Mouse (Mus musculus): ENCODE results near the gene Mfap1a. TPM values are rescaled to one million over a fixed set of nuclear protein-coding genes. Genes with fewer than 3 reads are reported as not detected.

The Mfap1a gene
- total and polyA plus RNA-seq, 3 experiments, result 13.5 to 27.3 (median 14.0) TPM

DNA sequence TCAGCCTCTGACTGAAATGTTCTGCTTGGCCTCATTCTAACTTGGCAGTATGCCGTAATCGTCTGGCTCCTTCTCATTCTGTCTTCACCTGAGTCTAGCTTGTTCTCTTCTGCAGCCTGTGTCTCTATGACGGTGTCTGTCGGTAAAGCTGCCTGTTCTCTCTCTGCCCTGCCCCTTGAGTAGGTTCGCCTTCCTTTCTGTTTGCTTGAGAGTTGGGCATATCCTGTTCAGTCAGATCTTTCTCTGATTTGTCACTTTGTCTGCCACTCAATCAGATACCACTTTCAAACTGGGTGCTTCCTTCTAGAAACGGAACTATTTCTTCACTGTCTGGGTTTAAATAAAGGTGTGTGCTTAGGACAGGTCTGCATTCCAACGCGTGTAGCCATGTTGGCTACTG is 4.9 kb upstream of the Mfap1a start:
- H3K9ac ChIP-seq (ENCODE audit: insufficient read depth, low read depth), result no peak overlapping the region
- TF ChIP-seq HCFC1 (IDR thresholded peaks at IDR 0.05; ENCODE audit: low read depth, low read length) (no peak), KAT2A (IDR thresholded peaks at IDR 0.05; ENCODE audit: insufficient replicate concordance, low read length) (no peak), E2F4 (IDR thresholded peaks at IDR 0.05; ENCODE audit: insufficient replicate concordance, low read depth, low read length) (no peak), MAZ (IDR thresholded peaks at IDR 0.05; ENCODE audit: low read depth, low read length) (no peak), CHD2 (IDR thresholded peaks at IDR 0.05; ENCODE audit: low read length) (no peak)
- peak; percentile 32 for DNase-seq (ENCODE audit: extremely low read depth)
- in situ Hi-C loops (cut with MboI; ENCODE audit: low pct_ligation_motif_present, low pct_unique_long_range_greater_than_20kb, low sequenced_read_pairs), result no loop called here
- peaks cover 3 to 34% of the 10 kb centered on the region in 2 experiments; a peak in 3 of 4 replicates for H3K4me1 ChIP-seq (ENCODE audit: control insufficient read depth in 1 of 2, insufficient read depth in 2 of 2)
- H3K27ac ChIP-seq (ENCODE audit: insufficient read depth, low read depth), result no peak overlapping the region
- H3K79me2 ChIP-seq (replicated peaks; ENCODE audit: control insufficient read depth, extremely low read depth, insufficient read depth, poor library complexity, severe bottlenecking), result peaks cover 74% of the 10 kb centered on the region
- peaks cover 26 to 64% of the 10 kb centered on the region in 2 experiments for H3K36me3 ChIP-seq (replicated peaks in 1 of 2; ENCODE audit: control insufficient read depth in 1 of 2, insufficient read depth in 1 of 2, low read length in 1 of 2)
- H3K4me3 ChIP-seq (replicated peaks in 1 of 3; ENCODE audit: low read depth in 2 of 3, low read length in 2 of 3, poor library complexity in 1 of 3), result no peak overlapping the region
- dilution Hi-C loops (cut with MboI; ENCODE audit: extremely low pct_ligation_motif_present, extremely low pct_unique_long_range_greater_than_20kb, low sequenced_read_pairs), result no loop called here
- H3K27me3 ChIP-seq (replicated peaks), result no peaks in the 10 kb centered on the region
- no peaks in the 10 kb centered on the region for H3K9me3 ChIP-seq (replicated peaks; ENCODE audit: low read length)
- H3K4me2 ChIP-seq (ENCODE audit: insufficient read depth, low read depth, poor library complexity, severe bottlenecking), result no peak overlapping the region

DNA sequence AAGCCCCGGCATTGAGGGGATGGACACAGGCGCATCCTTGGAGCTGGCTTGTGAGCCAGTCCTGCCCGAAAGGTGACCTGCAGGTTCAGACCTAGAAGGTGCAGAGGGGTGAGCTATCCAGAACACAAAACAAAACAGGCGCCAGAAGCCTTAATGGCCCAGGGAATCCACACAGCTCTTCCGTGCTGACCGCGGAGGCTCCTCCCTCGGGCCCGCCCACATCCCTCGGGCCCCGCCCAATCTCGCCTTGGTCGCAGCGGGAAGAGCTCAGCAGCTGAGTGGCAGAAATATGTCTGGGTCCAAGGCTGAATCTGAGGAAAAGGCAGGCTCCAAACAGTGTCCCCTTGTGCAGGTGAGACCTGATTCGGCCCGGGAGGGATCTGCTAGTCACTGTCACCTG is 3.1 kb upstream of the Mfap1a start:
- DNase-seq (ENCODE audit: extremely low read depth), result no peak
- H3K36me3 ChIP-seq (replicated peaks in 1 of 2; ENCODE audit: control insufficient read depth in 1 of 2, insufficient read depth in 1 of 2, low read length in 1 of 2), result peaks cover 20 to 54% of the 10 kb centered on the region in 2 experiments
- H3K9ac ChIP-seq (ENCODE audit: insufficient read depth, low read depth), result no peak overlapping the region
- H3K4me1 ChIP-seq (ENCODE audit: control insufficient read depth in 1 of 2, insufficient read depth in 2 of 2), result peaks cover 5 to 37% of the 10 kb centered on the region in 2 experiments; a peak in 3 of 4 replicates
- dilution Hi-C loops (cut with MboI; ENCODE audit: extremely low pct_ligation_motif_present, extremely low pct_unique_long_range_greater_than_20kb, low sequenced_read_pairs) (no loop called here), in situ Hi-C loops (cut with MboI; ENCODE audit: low pct_ligation_motif_present, low pct_unique_long_range_greater_than_20kb, low sequenced_read_pairs) (no loop called here)
- H3K27ac ChIP-seq (ENCODE audit: insufficient read depth, low read depth), result no peak overlapping the region
- no peak overlapping the region for H3K4me3 ChIP-seq (replicated peaks in 1 of 3; ENCODE audit: low read depth in 2 of 3, low read length in 2 of 3, poor library complexity in 1 of 3)
- no peak overlapping the region for H3K4me2 ChIP-seq (ENCODE audit: insufficient read depth, low read depth, poor library complexity, severe bottlenecking)
- peaks cover 71% of the 10 kb centered on the region for H3K79me2 ChIP-seq (replicated peaks; ENCODE audit: control insufficient read depth, extremely low read depth, insufficient read depth, poor library complexity, severe bottlenecking)
- H3K27me3 ChIP-seq (replicated peaks), result no peaks in the 10 kb centered on the region
- no peaks in the 10 kb centered on the region for H3K9me3 ChIP-seq (replicated peaks; ENCODE audit: low read length)
- TF ChIP-seq UBTF (IDR thresholded peaks at IDR 0.05; ENCODE audit: low read depth, low read length) (no peak), NELFE (IDR thresholded peaks at IDR 0.05; ENCODE audit: low read depth, low read length) (no peak), MAZ (IDR thresholded peaks at IDR 0.05; ENCODE audit: low read depth, low read length) (no peak), CHD2 (IDR thresholded peaks at IDR 0.05; ENCODE audit: low read length) (no peak), MYC (IDR thresholded peaks at IDR 0.05; ENCODE audit: low read depth, low read length) (no peak), MAX (IDR thresholded peaks at IDR 0.05; ENCODE audit: low read length) (no peak), IRF4 (IDR thresholded peaks at IDR 0.05; ENCODE audit: low read depth, low read length) (no peak), JUN (IDR thresholded peaks at IDR 0.05; ENCODE audit: insufficient read depth, low read depth, low read length) (no peak), USF1 (IDR thresholded peaks at IDR 0.05; ENCODE audit: low read depth, low read length) (no peak), CHD1 (IDR thresholded peaks at IDR 0.05; ENCODE audit: low read depth, low read length) (no peak), EP300 (IDR thresholded peaks at IDR 0.05; ENCODE audit: low read length) (no peak), MAFK (IDR thresholded peaks at IDR 0.05; ENCODE audit: insufficient replicate concordance, low read length) (no peak), ELF1 (IDR thresholded peaks at IDR 0.05; ENCODE audit: low read depth, low read length) (no peak), TCF12 (IDR thresholded peaks at IDR 0.05; ENCODE audit: low read depth, low read length) (no peak)

Data from CH12.LX (cell line).